ENCODE assay signal across 12 mouse cellular contexts in the genomic region with DNA sequence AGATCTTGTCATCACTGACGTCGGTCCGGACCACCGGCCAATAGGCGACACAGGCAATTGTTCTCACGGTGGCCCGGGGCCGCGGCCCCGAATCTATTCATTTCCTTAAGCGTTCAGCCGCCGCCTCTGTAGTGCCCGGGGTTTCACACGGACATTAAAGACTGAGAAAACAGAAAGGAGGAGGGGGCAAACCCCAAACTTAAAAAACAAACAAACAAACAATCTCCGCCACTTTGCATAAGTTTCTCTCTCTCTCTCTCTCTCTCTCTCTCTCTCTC. TPM values are rescaled to one million over a fixed set of nuclear protein-coding genes. Genes with fewer than 3 reads are reported as not detected.
DNase-seq lines count a peak whose midpoint lies in the region; ATAC-seq lines count a peak whose summit lies in the region.
"Had no signal": no experiment of that assay in that cellular context is flagged by ENCODE, and none has a peak within 500 bp of the region (broad histone marks: within the 10 kb centered on the region; RNA-seq: fewer than 3 reads in every experiment).

No protein-coding gene starts in this region.

- peaks cover 6% of the 10 kb centered on the region; the same call in 1 of the 2 replicates for H3K4me1 ChIP-seq in hindbrain, embryonic 14.5 days (replicated peaks; ENCODE audit: control insufficient read depth, insufficient read depth, low read length)
- H3K4me1 ChIP-seq in neural tube, embryonic 13.5 days (replicated peaks): peaks cover 30% of the 10 kb centered on the region
- peaks cover 4% of the 10 kb centered on the region; the same call in 1 of the 2 replicates for H3K4me1 ChIP-seq in kidney, embryonic 14.5 days (ENCODE audit: control insufficient read depth, insufficient read depth, low read length)

- peak; percentile 73 to 77 for DNase-seq in cerebellum, adult 18-20 months
- peak; percentile 87 for DNase-seq in embryo, embryonic 11 days
- no peak for DNase-seq in hindbrain, embryonic 14.5 days (ENCODE audit: low spot score)
- DNase-seq in ovary, postnatal 10 days (ENCODE audit: low spot score): no peak
- DNase-seq in thymus, postnatal 36 days: no peak
- DNase-seq: gastrocnemius, postnatal 10 days; heart, postnatal 4 days; thymus, postnatal 14 days had no signal

- peaks cover 88% of the 10 kb centered on the region for H3K27me3 ChIP-seq in hindbrain, embryonic 14.5 days (ENCODE audit: control insufficient read depth, insufficient read depth, low read length)
- peaks cover 86% of the 10 kb centered on the region for H3K27me3 ChIP-seq in neural tube, embryonic 13.5 days
- H3K27me3 ChIP-seq in kidney, embryonic 14.5 days (ENCODE audit: control insufficient read depth, insufficient read depth, low read length): peaks cover 98% of the 10 kb centered on the region

- under 1% methylated on average over 14 of the region's 16 CpGs for WGBS in hindbrain, embryonic 14.5 days
- WGBS in neural tube, embryonic 13.5 days: under 1% methylated on average over 16 of the region's 16 CpGs
- WGBS in kidney, embryonic 14.5 days: 1% methylated on average over 15 of the region's 16 CpGs

- no peaks in the 10 kb centered on the region for H3K9me3 ChIP-seq in hindbrain, embryonic 14.5 days (ENCODE audit: control insufficient read depth, low read length)
- no peaks in the 10 kb centered on the region for H3K9me3 ChIP-seq in neural tube, embryonic 13.5 days
- no peaks in the 10 kb centered on the region for H3K9me3 ChIP-seq in kidney, embryonic 14.5 days (ENCODE audit: control insufficient read depth, low read length)

- peak overlapping the region; percentile 76 for H3K4me2 ChIP-seq in hindbrain, embryonic 14.5 days (replicated peaks)
- H3K4me2 ChIP-seq in neural tube, embryonic 13.5 days: peak overlapping the region; percentile 75
- no peak overlapping the region for H3K4me2 ChIP-seq in kidney, embryonic 14.5 days (replicated peaks; ENCODE audit: low read depth, low read length)

- H3K9ac ChIP-seq in hindbrain, embryonic 14.5 days: peak overlapping the region; percentile 72
- H3K9ac ChIP-seq in neural tube, embryonic 13.5 days: peak overlapping the region; percentile 82
- H3K9ac ChIP-seq in kidney, embryonic 14.5 days (ENCODE audit: low read depth, low read length): no peak overlapping the region
- H3K9ac ChIP-seq: liver, embryonic 14.5 days had no signal

- H3K27ac ChIP-seq in hindbrain, embryonic 14.5 days: peak overlapping the region; percentile 93
- peak overlapping the region; percentile 98 for H3K27ac ChIP-seq in neural tube, embryonic 13.5 days (replicated peaks)
- no peak overlapping the region for H3K27ac ChIP-seq in kidney, embryonic 14.5 days (ENCODE audit: low read depth, low read length)
- H3K27ac ChIP-seq: liver, embryonic 14.5 days had no signal

- H3K36me3 ChIP-seq in hindbrain, embryonic 14.5 days (replicated peaks; ENCODE audit: control insufficient read depth, insufficient read depth): no peaks in the 10 kb centered on the region
- H3K36me3 ChIP-seq in neural tube, embryonic 13.5 days: no peaks in the 10 kb centered on the region
- H3K36me3 ChIP-seq in kidney, embryonic 14.5 days (ENCODE audit: control insufficient read depth, insufficient read depth, low read length): no peaks in the 10 kb centered on the region

- ATAC-seq in hindbrain, embryonic 14.5 days (ENCODE audit: low FRiP score): peak; percentile 61
- peak; percentile 44 for ATAC-seq in neural tube, embryonic 13.5 days (ENCODE audit: low read depth)
- no peak for ATAC-seq in kidney, embryonic 14.5 days (ENCODE audit: low FRiP score, low TSS enrichment)

- H3K4me3 ChIP-seq in hindbrain, embryonic 14.5 days (replicated peaks; ENCODE audit: low read length): peak overlapping the region; percentile 41
- peak overlapping the region; percentile 51 for H3K4me3 ChIP-seq in neural tube, embryonic 13.5 days
- H3K4me3 ChIP-seq in kidney, embryonic 14.5 days (ENCODE audit: low read length): no peak overlapping the region

RNA-seq across cellular contexts. Expression of a gene that starts 12.2 kb away (rescaled TPM):
- 21.4 and 25.1 TPM in 2 replicates for polyA plus RNA-seq in hindbrain, embryonic 14.5 days (2014; fragmentation: Nextera tagmentation; extraction: Ambion mirVana)
- 16.5 and 19.9 TPM in 2 replicates for polyA plus RNA-seq in neural tube, embryonic 13.5 days (2015; fragmentation: Nextera tagmentation; extraction: Ambion mirVana)
- polyA plus RNA-seq in kidney, embryonic 14.5 days (2014; fragmentation: Nextera tagmentation; extraction: Ambion mirVana): 0.04 TPM in 1 of 2 replicates, not detected in the other
- polyA plus RNA-seq: small intestine, adult 2 months had no signal

RNA-seq across cellular contexts. Expression of a gene that starts 15.6 kb away (rescaled TPM):
- 47.8 and 54.9 TPM in 2 replicates for polyA plus RNA-seq in hindbrain, embryonic 14.5 days (2014; fragmentation: Nextera tagmentation; extraction: Ambion mirVana)
- 43.0 and 51.6 TPM in 2 replicates for polyA plus RNA-seq in neural tube, embryonic 13.5 days (2015; fragmentation: Nextera tagmentation; extraction: Ambion mirVana)
- polyA plus RNA-seq in kidney, embryonic 14.5 days (2014; fragmentation: Nextera tagmentation; extraction: Ambion mirVana): not detected in 2 replicates
- polyA plus RNA-seq: small intestine, adult 2 months had no signal

Comparison
In these comparisons a context has a peak if more than half of its experiments do, and no peak if none do; other contexts are left out.
1. DNase-seq: peak in cerebellum, adult 18-20 months (2 of 2) and embryo, embryonic 11 days (single experiment); none in hindbrain, embryonic 14.5 days (single experiment), ovary, postnatal 10 days (single experiment) and thymus, postnatal 36 days (0 of 2).
2. RNA of a gene that starts 12.2 kb away (polyA plus RNA-seq): 21.4 to 25.1 TPM in hindbrain, embryonic 14.5 days and 16.5 to 19.9 TPM in neural tube, embryonic 13.5 days; 0.04 TPM in kidney, embryonic 14.5 days; every median in the first group is over 10 times any median in the second.
3. RNA of a gene that starts 15.6 kb away (polyA plus RNA-seq): 47.8 to 54.9 TPM in hindbrain, embryonic 14.5 days and 43.0 to 51.6 TPM in neural tube, embryonic 13.5 days; not detected in kidney, embryonic 14.5 days; every median in the first group is over 10 times any median in the second.